Mouse (Mus musculus): Measurements from ENCODE around the gene Psmd9. TPM values are rescaled to one million over a fixed set of nuclear protein-coding genes. Genes with fewer than 3 reads are reported as not detected.

The Psmd9 gene
- polyA plus RNA-seq, 1 experiment = 36.3 TPM

- peaks cover 4% of the 10 kb centered on the region for H3K36me3 ChIP-seq (ENCODE audit: control insufficient read depth, insufficient read depth, low read length)
These were observed 12.4 kb upstream of the Psmd9 start for GRCm38 (mm10) chr5:123156763-123157162.

GRCm38 (mm10) chr5:123157972-123158371 is 11.2 kb upstream of the Psmd9 start:
- no peak overlapping the region for H3K4me3 ChIP-seq (ENCODE audit: control insufficient read depth, low read depth, low read length)
- TF ChIP-seq CTCF (IDR thresholded peaks at IDR 0.05; ENCODE audit: control insufficient read depth, insufficient read depth, insufficient replicate concordance, low read depth, low read length) = no peak
- no peak for TF ChIP-seq POLR2A (IDR thresholded peaks at IDR 0.05; ENCODE audit: control insufficient read depth, low read depth, low read length)
- H3K4me1 ChIP-seq (ENCODE audit: control insufficient read depth, insufficient read depth, low read length) = peaks cover 10% of the 10 kb centered on the region
- no peak overlapping the region for H3K27ac ChIP-seq (ENCODE audit: control insufficient read depth, insufficient read depth, low read depth, low read length)
- peaks cover 4% of the 10 kb centered on the region for H3K36me3 ChIP-seq (ENCODE audit: control insufficient read depth, insufficient read depth, low read length)
- no peaks in the 10 kb centered on the region for H3K27me3 ChIP-seq (ENCODE audit: control insufficient read depth, insufficient read depth, low read length)

More at GRCm38 (mm10) chr5:123156763-123157162, 12.4 kb upstream of the Psmd9 start:
- H3K27me3 ChIP-seq (ENCODE audit: control insufficient read depth, insufficient read depth, low read length) = no peaks in the 10 kb centered on the region
- H3K4me1 ChIP-seq (ENCODE audit: control insufficient read depth, insufficient read depth, low read length) = peaks cover 10% of the 10 kb centered on the region
- no peak overlapping the region for H3K27ac ChIP-seq (ENCODE audit: control insufficient read depth, insufficient read depth, low read depth, low read length)
- H3K4me3 ChIP-seq (ENCODE audit: control insufficient read depth, low read depth, low read length) = no peak overlapping the region
- TF ChIP-seq CTCF (IDR thresholded peaks at IDR 0.05; ENCODE audit: control insufficient read depth, insufficient read depth, insufficient replicate concordance, low read depth, low read length) (peak; percentile 68; the same call in 1 of the 2 replicates), POLR2A (IDR thresholded peaks at IDR 0.05; ENCODE audit: control insufficient read depth, low read depth, low read length) (no peak)

- Histone ChIP-seq H3K4me3 (ENCODE audit: control insufficient read depth, low read depth, low read length) (no peak overlapping the region), H3K27me3 (ENCODE audit: control insufficient read depth, insufficient read depth, low read length) (no peaks in the 10 kb centered on the region), H3K36me3 (ENCODE audit: control insufficient read depth, insufficient read depth, low read length) (peaks cover 6% of the 10 kb centered on the region), H3K27ac (ENCODE audit: control insufficient read depth, insufficient read depth, low read depth, low read length) (no peak overlapping the region), H3K4me1 (ENCODE audit: control insufficient read depth, insufficient read depth, low read length) (peaks cover 10% of the 10 kb centered on the region)
- TF ChIP-seq CTCF (IDR thresholded peaks at IDR 0.05; ENCODE audit: control insufficient read depth, insufficient read depth, insufficient replicate concordance, low read depth, low read length) (no peak), POLR2A (IDR thresholded peaks at IDR 0.05; ENCODE audit: control insufficient read depth, low read depth, low read length) (no peak)
These were observed 9.8 kb upstream of the Psmd9 start for GRCm38 (mm10) chr5:123159446-123159845.

- Histone ChIP-seq H3K36me3 (ENCODE audit: control insufficient read depth, insufficient read depth, low read length) (peaks cover 6% of the 10 kb centered on the region), H3K4me3 (ENCODE audit: control insufficient read depth, low read depth, low read length) (no peak overlapping the region), H3K27me3 (ENCODE audit: control insufficient read depth, insufficient read depth, low read length) (no peaks in the 10 kb centered on the region), H3K27ac (ENCODE audit: control insufficient read depth, insufficient read depth, low read depth, low read length) (peak overlapping the region; percentile 57; the same call in 1 of the 2 replicates), H3K4me1 (ENCODE audit: control insufficient read depth, insufficient read depth, low read length) (peaks cover 10% of the 10 kb centered on the region)
- TF ChIP-seq CTCF (IDR thresholded peaks at IDR 0.05; ENCODE audit: control insufficient read depth, insufficient read depth, insufficient replicate concordance, low read depth, low read length) (no peak), POLR2A (IDR thresholded peaks at IDR 0.05; ENCODE audit: control insufficient read depth, low read depth, low read length) (no peak)
These were observed 9.3 kb upstream of the Psmd9 start for GRCm38 (mm10) chr5:123159866-123160265.

GRCm38 (mm10) chr5:123160341-123160740 is 8.9 kb upstream of the Psmd9 start:
- H3K4me1 ChIP-seq (ENCODE audit: control insufficient read depth, insufficient read depth, low read length) = peaks cover 10% of the 10 kb centered on the region
- no peak overlapping the region for H3K4me3 ChIP-seq (ENCODE audit: control insufficient read depth, low read depth, low read length)
- no peaks in the 10 kb centered on the region for H3K27me3 ChIP-seq (ENCODE audit: control insufficient read depth, insufficient read depth, low read length)
- TF ChIP-seq CTCF (IDR thresholded peaks at IDR 0.05; ENCODE audit: control insufficient read depth, insufficient read depth, insufficient replicate concordance, low read depth, low read length) = no peak
- TF ChIP-seq POLR2A (IDR thresholded peaks at IDR 0.05; ENCODE audit: control insufficient read depth, low read depth, low read length) = no peak
- H3K27ac ChIP-seq (ENCODE audit: control insufficient read depth, insufficient read depth, low read depth, low read length) = peak overlapping the region; percentile 57; the same call in 1 of the 2 replicates
- peaks cover 6% of the 10 kb centered on the region for H3K36me3 ChIP-seq (ENCODE audit: control insufficient read depth, insufficient read depth, low read length)

GRCm38 (mm10) chr5:123162942-123163341 is 6.3 kb upstream of the Psmd9 start:
- Histone ChIP-seq H3K27me3 (ENCODE audit: control insufficient read depth, insufficient read depth, low read length) (no peaks in the 10 kb centered on the region), H3K4me3 (ENCODE audit: control insufficient read depth, low read depth, low read length) (no peak overlapping the region), H3K27ac (ENCODE audit: control insufficient read depth, insufficient read depth, low read depth, low read length) (no peak overlapping the region), H3K4me1 (ENCODE audit: control insufficient read depth, insufficient read depth, low read length) (peaks cover 10% of the 10 kb centered on the region), H3K36me3 (ENCODE audit: control insufficient read depth, insufficient read depth, low read length) (peaks cover 6% of the 10 kb centered on the region)
- TF ChIP-seq CTCF (IDR thresholded peaks at IDR 0.05; ENCODE audit: control insufficient read depth, insufficient read depth, insufficient replicate concordance, low read depth, low read length) (no peak), POLR2A (IDR thresholded peaks at IDR 0.05; ENCODE audit: control insufficient read depth, low read depth, low read length) (no peak)

- Histone ChIP-seq H3K27ac (ENCODE audit: control insufficient read depth, insufficient read depth, low read depth, low read length) (no peak overlapping the region), H3K27me3 (ENCODE audit: control insufficient read depth, insufficient read depth, low read length) (no peaks in the 10 kb centered on the region), H3K36me3 (ENCODE audit: control insufficient read depth, insufficient read depth, low read length) (peaks cover 4% of the 10 kb centered on the region), H3K4me1 (ENCODE audit: control insufficient read depth, insufficient read depth, low read length) (peaks cover 3% of the 10 kb centered on the region; the same call in 1 of the 2 replicates), H3K4me3 (ENCODE audit: control insufficient read depth, low read depth, low read length) (no peak overlapping the region)
- TF ChIP-seq POLR2A (IDR thresholded peaks at IDR 0.05; ENCODE audit: control insufficient read depth, low read depth, low read length) = no peak
- no peak for TF ChIP-seq CTCF (IDR thresholded peaks at IDR 0.05; ENCODE audit: control insufficient read depth, insufficient read depth, insufficient replicate concordance, low read depth, low read length)
These were observed 2.8 kb upstream of the Psmd9 start for GRCm38 (mm10) chr5:123166437-123166836.

All from testis, adult 2 months (tissue).